Comparison of ENCODE assay signal across 19 mouse cellular contexts in genomic region chr17:93362926-93363325, GRCm38 (mm10).
DNase-seq lines count a peak whose midpoint lies in the region; ATAC-seq lines count a peak whose summit lies in the region.
"Had no signal": no experiment of that assay in that cellular context is flagged by ENCODE, and none has a peak within 500 bp of the region (broad histone marks: within the 10 kb centered on the region; RNA-seq: fewer than 3 reads in every experiment).

No protein-coding gene starts in this region.

- intact Hi-C loops in left cerebral cortex, postnatal 4 days (cut with DNase I): no loop called here

- DNase-seq in forebrain, embryonic 10.5 days (ENCODE audit: extremely low spot score, low spot score): no peak
- DNase-seq in left cerebral cortex, adult 11 months (ENCODE audit: low spot score): peak; percentile 4
- DNase-seq in left cerebral cortex, postnatal 4 days: no peak
- DNase-seq in brain, adult 2 months (ENCODE audit: low read depth, low spot score): peak; percentile 64
- no peak for DNase-seq in kidney, postnatal 25 days
- DNase-seq in urinary bladder, postnatal 25 days (ENCODE audit: low spot score): no peak
- DNase-seq: adrenal gland, adult 8-10 months; adrenal gland, postnatal 36 days; cerebellum, adult 18-20 months; cerebellum, adult 9-11 months; cerebellum, postnatal 36 days; gastrocnemius, adult 2 months; gastrocnemius, postnatal 25 days had no signal

- no peaks in the 10 kb centered on the region for H3K27me3 ChIP-seq in forebrain, embryonic 16.5 days (replicated peaks; ENCODE audit: control insufficient read depth, insufficient read depth, low read length)
- no peaks in the 10 kb centered on the region for H3K27me3 ChIP-seq in forebrain, embryonic 10.5 days (ENCODE audit: poor library complexity, severe bottlenecking)
- H3K27me3 ChIP-seq: embryonic facial prominence, embryonic 13.5 days; heart, embryonic 12.5 days had no signal

- no peaks in the 10 kb centered on the region for H3K4me1 ChIP-seq in forebrain, embryonic 16.5 days (replicated peaks; ENCODE audit: control insufficient read depth, insufficient read depth, low read length)
- no peaks in the 10 kb centered on the region for H3K4me1 ChIP-seq in forebrain, embryonic 10.5 days
- H3K4me1 ChIP-seq: embryonic facial prominence, embryonic 13.5 days; heart, embryonic 12.5 days; hindbrain, embryonic 10.5 days had no signal

- H3K27ac ChIP-seq in forebrain, embryonic 16.5 days (ENCODE audit: low read length): no peak overlapping the region
- H3K27ac ChIP-seq in forebrain, embryonic 10.5 days: no peak overlapping the region
- H3K27ac ChIP-seq: embryonic facial prominence, embryonic 13.5 days; gastrocnemius, adult 2 months; hindbrain, embryonic 10.5 days; hindbrain, embryonic 14.5 days had no signal

- no peak overlapping the region for H3K4me3 ChIP-seq in forebrain, embryonic 16.5 days (replicated peaks; ENCODE audit: low read length)
- H3K4me3 ChIP-seq in forebrain, embryonic 10.5 days: no peak overlapping the region
- H3K4me3 ChIP-seq: embryonic facial prominence, embryonic 13.5 days; gastrocnemius, adult 2 months; heart, embryonic 12.5 days; hindbrain, embryonic 10.5 days had no signal

- peak; percentile 72 for ATAC-seq in forebrain, embryonic 16.5 days
- ATAC-seq: intestine, postnatal 0 days had no signal

- no peaks in the 10 kb centered on the region for H3K36me3 ChIP-seq in forebrain, embryonic 16.5 days (ENCODE audit: control insufficient read depth, insufficient read depth)
- no peaks in the 10 kb centered on the region for H3K36me3 ChIP-seq in forebrain, embryonic 10.5 days (replicated peaks)
- H3K36me3 ChIP-seq: embryonic facial prominence, embryonic 13.5 days; heart, embryonic 12.5 days; hindbrain, embryonic 10.5 days had no signal

- H3K9ac ChIP-seq in forebrain, embryonic 16.5 days (replicated peaks; ENCODE audit: low read depth, low read length): no peak overlapping the region
- H3K9ac ChIP-seq: embryonic facial prominence, embryonic 13.5 days; heart, embryonic 12.5 days; hindbrain, embryonic 14.5 days had no signal

- H3K4me2 ChIP-seq in forebrain, embryonic 16.5 days (ENCODE audit: low read length): no peak overlapping the region
- H3K4me2 ChIP-seq: embryonic facial prominence, embryonic 13.5 days; heart, embryonic 12.5 days; hindbrain, embryonic 14.5 days had no signal

- H3K9me3 ChIP-seq in forebrain, embryonic 16.5 days (ENCODE audit: control insufficient read depth, low read length): no peaks in the 10 kb centered on the region
- H3K9me3 ChIP-seq in forebrain, embryonic 10.5 days: no peaks in the 10 kb centered on the region
- H3K9me3 ChIP-seq: embryonic facial prominence, embryonic 13.5 days; heart, embryonic 12.5 days; hindbrain, embryonic 10.5 days had no signal

Comparison
In these comparisons a context has a peak if more than half of its experiments do, and no peak if none do; other contexts are left out.
1. DNase-seq: peak in left cerebral cortex, adult 11 months (single experiment) and brain, adult 2 months (single experiment); none in forebrain, embryonic 10.5 days (single experiment), left cerebral cortex, postnatal 4 days (single experiment), kidney, postnatal 25 days (0 of 2) and urinary bladder, postnatal 25 days (single experiment).